Mouse (Mus musculus): ENCODE measurements around the gene Kncn.

The Kncn gene

DNA sequence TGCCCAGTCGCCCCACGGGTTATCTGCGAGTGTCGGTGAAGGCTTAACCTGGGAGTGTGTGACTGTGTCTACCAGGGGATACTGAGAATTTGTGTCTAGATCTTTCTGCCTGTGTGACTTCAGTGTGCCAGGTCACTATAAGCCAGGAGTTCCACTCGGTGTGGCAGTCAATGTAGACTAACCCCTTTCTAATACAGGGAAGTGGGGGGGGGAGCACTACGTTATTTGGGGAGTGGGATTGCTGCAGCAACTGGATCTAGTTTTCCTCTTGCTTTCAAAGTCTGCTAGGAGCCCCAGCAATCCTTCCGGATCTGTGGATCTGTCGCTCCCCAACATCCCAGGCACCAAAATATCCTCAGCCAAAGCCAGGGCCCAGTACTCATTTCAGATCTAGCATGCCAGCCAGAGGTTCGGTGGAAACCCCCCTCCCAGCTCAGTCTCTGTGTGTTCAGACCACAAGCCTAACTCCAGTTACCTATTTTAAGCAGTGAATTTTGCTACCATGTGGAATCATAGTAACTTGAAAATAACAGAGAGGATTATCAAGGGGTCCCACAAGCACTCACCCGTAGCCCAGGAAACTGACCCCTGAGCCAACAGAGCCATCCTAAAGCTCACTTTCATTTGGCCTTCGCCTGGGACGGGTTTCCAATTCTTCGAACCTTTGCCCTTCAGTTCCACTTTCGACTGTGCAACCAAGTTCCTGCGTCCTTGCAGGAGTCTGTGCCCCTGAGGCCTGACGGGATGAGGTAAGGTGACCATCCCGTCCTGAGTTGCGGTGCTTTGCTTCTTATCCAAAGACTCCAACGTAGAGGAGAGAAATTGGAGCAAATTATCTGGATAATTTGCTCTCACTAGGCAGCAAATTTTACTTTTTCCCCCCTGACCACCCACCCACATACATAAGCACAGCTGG is 53.1 kb downstream of the Kncn start:
- DNase-seq (ENCODE audit: low spot score) = no peak

DNA sequence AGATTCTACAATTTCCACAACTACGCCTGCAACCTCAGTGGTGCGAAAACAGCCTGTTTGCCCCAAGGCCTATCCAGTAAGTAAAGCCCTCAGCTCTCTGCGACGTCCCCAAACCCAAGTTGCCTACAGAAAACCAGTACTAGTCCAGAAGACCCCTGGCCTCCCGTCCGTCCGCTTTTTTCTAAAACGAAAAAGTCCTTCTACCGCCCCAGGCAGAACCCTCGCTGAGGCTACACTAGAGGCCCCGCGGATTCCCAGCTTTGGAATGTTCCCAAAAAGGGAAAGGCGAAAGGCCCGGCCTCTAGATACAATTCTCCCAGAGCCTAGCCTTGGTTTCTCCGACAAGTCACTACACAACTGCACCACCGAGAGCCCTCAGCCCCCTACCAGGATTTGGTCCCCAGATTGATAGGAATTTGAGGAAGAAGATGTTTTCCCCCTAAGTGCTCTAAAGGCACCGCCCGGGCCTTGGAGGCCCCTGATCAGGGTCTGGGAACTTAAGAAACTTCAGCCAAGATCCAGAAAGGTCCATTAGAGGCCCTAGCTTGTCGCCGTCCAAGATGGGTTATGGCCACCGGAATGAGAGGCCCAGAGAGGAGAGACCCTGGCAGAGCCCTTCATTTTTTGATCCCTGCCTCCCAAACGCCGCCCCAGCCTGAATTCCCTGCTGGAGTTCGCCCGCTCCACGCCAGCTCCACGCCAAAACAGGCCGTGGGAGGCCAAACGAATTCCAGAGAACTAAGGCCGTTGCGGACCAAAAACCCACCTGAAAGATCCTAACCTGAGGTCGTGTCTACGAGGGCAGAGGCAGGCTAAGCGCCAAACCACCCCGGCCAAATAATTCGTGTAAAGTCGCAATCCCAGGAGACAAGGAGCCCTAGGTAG is 54.3 kb downstream of the Kncn start:
- no peak for DNase-seq (ENCODE audit: low spot score)

Measured in layer of hippocampus, adult 9-10 months (tissue).